Mouse (Mus musculus) thymus, adult 2 months (tissue): ENCODE results near the gene Tfdp2.

Experiments used
- CTCF ChIP-seq: fragments of 200-500 bp; IDR thresholded peaks from 2 replicates; pipeline ENCODE4 v1.5.1; 2012; ENCODE audit warnings: mild to moderate bottlenecking, control low read depth, low read length, moderate library complexity, borderline replicate concordance; ENCODE audit not compliant: control insufficient read depth, poor library complexity, insufficient read depth; ENCODE audit errors: extremely low read depth
- POLR2A ChIP-seq: fragments of 200-500 bp; IDR thresholded peaks from 2 replicates; pipeline ENCODE4 v1.6.1; 2012; ENCODE audit warnings: mild to moderate bottlenecking, low read length, control low read depth, moderate library complexity; ENCODE audit not compliant: control insufficient read depth, poor library complexity, insufficient read depth; ENCODE audit errors: extremely low read depth

- TF ChIP-seq CTCF (peak; percentile 37; the same call in 1 of the 2 replicates), POLR2A (peak; percentile 88; the same call in 1 of the 2 replicates)
These were observed 168.2 kb downstream of the Tfdp2 start, which contains the start of gene Atp1b3 for GRCm38 (mm10) chr9:96364141-96364838.
